Mouse (Mus musculus) limb, embryonic 15.5 days (tissue): Measurements from ENCODE around the gene Krt17. TPM values are rescaled to one million over a fixed set of nuclear protein-coding genes. Genes with fewer than 3 reads are reported as not detected.
"Not testable (repeated sequence)": the region's sequence is repeated elsewhere in the genome, so short reads cannot be mapped to it uniquely, and the experiment has no call there.

Experiments
- ATAC-seq: fragments of 200-750 bp; cut with Nextera tagmentation; 2 replicates; pipeline ENCODE4 v1.8.0; 2017; ENCODE audit warnings: low read depth, moderate TSS enrichment; ENCODE audit not compliant: insufficient number of reproducible peaks, low FRiP score, low TSS enrichment
- H3K27ac ChIP-seq: fragments of 300-500 bp; sonication (generic); 2 replicates; pipeline ENCODE4 v1.5.1; 2015; ENCODE audit warnings: moderate library complexity, mild to moderate bottlenecking, inconsistent platforms
- H3K27me3 ChIP-seq: fragments of 300-500 bp; sonication (generic); 2 replicates; pipeline ENCODE4 v1.6.1; 2015; ENCODE audit warnings: inconsistent platforms
- H3K36me3 ChIP-seq: fragments of 300-500 bp; sonication (generic); 2 replicates; pipeline ENCODE4 v1.6.1; 2015; ENCODE audit warnings: inconsistent platforms
- H3K4me1 ChIP-seq: fragments of 300-500 bp; sonication (generic); 2 replicates; pipeline ENCODE4 v1.6.1; 2015; ENCODE audit warnings: inconsistent platforms
- H3K4me2 ChIP-seq: fragments of 300-500 bp; sonication (generic); 2 replicates; pipeline ENCODE4 v1.6.1; 2015; ENCODE audit warnings: mild to moderate bottlenecking, inconsistent platforms
- H3K4me3 ChIP-seq: fragments of 300-500 bp; sonication (generic); 2 replicates; pipeline ENCODE4 v1.5.1; 2015; ENCODE audit warnings: mild to moderate bottlenecking, inconsistent platforms
- H3K9ac ChIP-seq: fragments of 300-500 bp; sonication (generic); 2 replicates; pipeline ENCODE4 v1.6.1; 2015; ENCODE audit warnings: inconsistent platforms
- H3K9me3 ChIP-seq: fragments of 300-500 bp; sonication (generic); 2 replicates; pipeline ENCODE4 v1.6.1; 2016; ENCODE audit warnings: inconsistent platforms
- WGBS: fragments of 180-500 bp; shearing (Covaris S2); methylation state at CpG from one replicate; pipeline ENCODE4 v1.1.7; 2015; 5-methylcytosine and 5-hydroxymethylcytosine counted together
- polyA plus RNA-seq: library from polyadenylated mRNA; unstranded; fragments of >200 nt; fragmentation: Nextera tagmentation; extraction: Ambion mirVana; gene quantifications from 2 replicates; pipeline ENCODE4 v1.2.1, GENCODE M21; 2015

Gene Krt17
- 264 and 267 TPM in 2 replicates for polyA plus RNA-seq

GRCm38 (mm10) chr11:100260514-100261234, at the start of gene Krt17:
TSS of gene Krt17 (minus strand) at chr11:100261029.
- Histone ChIP-seq H3K27me3 (no peaks in the 10 kb centered on the region), H3K4me1 (peaks cover 24% of the 10 kb centered on the region), H3K36me3 (no peaks in the 10 kb centered on the region), H3K9me3 (no peaks in the 10 kb centered on the region), H3K4me2 (0 out of 2 replicates have a peak within 1 kb of the TSS, but pooled peaks have one; percentile 19), H3K4me3 (no peak within 1 kb of the TSS), H3K9ac (no peak within 1 kb of the TSS), H3K27ac (0 out of 2 replicates have a peak within 1 kb of the TSS, but pooled peaks have one; percentile 44)
- WGBS = 69% methylated on average over 21 of the region's 21 CpGs
- ATAC-seq = no peak

DNA sequence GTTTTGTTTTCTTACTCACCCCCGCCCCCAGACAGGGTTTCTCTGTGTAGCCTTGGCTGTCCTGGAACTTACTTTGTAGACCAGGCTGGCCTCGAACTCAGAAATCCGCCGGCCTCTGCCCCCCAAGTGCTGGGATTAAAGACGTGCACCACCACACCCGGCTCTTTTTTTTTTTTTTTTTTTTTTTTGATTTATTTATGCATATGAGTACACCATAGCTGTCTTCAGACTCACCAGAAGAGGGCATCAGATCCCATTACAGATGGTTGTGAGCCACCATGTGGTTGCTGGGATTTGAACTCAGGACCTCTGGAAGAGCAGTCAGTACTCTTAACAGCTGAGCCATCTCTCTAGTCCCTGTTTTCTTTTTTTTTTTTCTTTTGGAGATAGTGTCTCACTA, 47.8 kb upstream of the Krt17 start:
- H3K4me1 ChIP-seq, H3K9ac ChIP-seq, ATAC-seq, H3K4me2 ChIP-seq, H3K36me3 ChIP-seq, H3K4me3 ChIP-seq, H3K27me3 ChIP-seq, H3K27ac ChIP-seq, H3K9me3 ChIP-seq: not testable (repeated sequence)
- WGBS = 87% methylated on average over 6 of the region's 6 CpGs

DNA sequence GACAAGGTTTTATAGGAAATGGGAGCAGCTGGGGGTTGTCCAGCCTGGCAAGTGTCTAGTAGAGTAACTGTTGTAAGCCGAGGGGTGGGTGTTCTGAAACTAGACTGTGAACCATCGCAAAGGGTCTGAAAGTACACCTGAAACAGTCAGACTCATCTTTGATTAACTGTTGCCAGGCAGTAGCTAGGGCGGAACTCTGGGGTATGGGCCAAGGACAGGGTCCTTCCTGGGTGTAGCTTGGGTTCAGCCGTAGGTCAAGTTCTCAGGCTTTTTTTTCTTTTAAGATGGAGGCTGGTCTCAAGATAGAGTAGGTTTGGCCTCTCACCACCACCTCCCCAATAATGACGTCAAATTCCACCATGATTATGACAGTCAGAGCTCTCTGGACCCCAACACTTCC, 47.1 kb upstream of the Krt17 start:
- no peak overlapping the region for H3K27ac ChIP-seq
- no peak overlapping the region for H3K4me3 ChIP-seq
- H3K4me2 ChIP-seq = no peak overlapping the region
- 88% methylated on average over 5 of the region's 5 CpGs for WGBS
- ATAC-seq = no peak
- H3K27me3 ChIP-seq = no peaks in the 10 kb centered on the region
- H3K9ac ChIP-seq = no peak overlapping the region
- no peaks in the 10 kb centered on the region for H3K4me1 ChIP-seq
- H3K36me3 ChIP-seq = no peaks in the 10 kb centered on the region
- no peaks in the 10 kb centered on the region for H3K9me3 ChIP-seq

DNA sequence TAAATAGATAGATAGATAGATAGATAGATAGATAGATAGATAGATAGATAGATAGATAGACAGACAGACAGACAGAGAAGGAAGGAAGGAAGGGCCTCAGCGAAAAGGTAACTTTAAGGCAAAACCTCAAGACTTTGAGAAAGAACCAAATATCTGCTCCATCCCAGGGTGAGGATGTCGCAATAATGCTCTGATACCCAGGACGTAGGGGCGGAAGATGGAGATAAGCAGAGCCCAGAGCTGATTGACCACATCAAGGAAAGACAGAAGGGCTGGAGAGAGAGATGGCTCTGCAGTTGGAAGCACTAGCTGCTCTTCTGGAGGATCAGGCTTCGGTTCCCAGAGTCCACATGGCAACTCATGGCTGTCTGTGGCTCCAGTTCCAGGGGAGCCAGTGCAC, 40.5 kb upstream of the Krt17 start:
- ATAC-seq = no peak
- Histone ChIP-seq H3K36me3 (no peaks in the 10 kb centered on the region), H3K9me3 (no peaks in the 10 kb centered on the region), H3K4me1 (peaks cover 4% of the 10 kb centered on the region), H3K4me3 (no peak overlapping the region), H3K27me3 (no peaks in the 10 kb centered on the region), H3K27ac (no peak overlapping the region), H3K9ac (no peak overlapping the region), H3K4me2 (no peak overlapping the region)
- WGBS = 83% methylated on average over 5 of the region's 5 CpGs

GRCm38 (mm10) chr11:100300293-100300692, 39.5 kb upstream of the Krt17 start:
- Histone ChIP-seq H3K27ac (no peak overlapping the region), H3K27me3 (no peaks in the 10 kb centered on the region), H3K4me3 (no peak overlapping the region), H3K9ac (no peak overlapping the region), H3K36me3 (no peaks in the 10 kb centered on the region), H3K4me1 (peaks cover 4% of the 10 kb centered on the region), H3K4me2 (no peak overlapping the region), H3K9me3 (no peaks in the 10 kb centered on the region)
- WGBS = 13% methylated on average over 5 of the region's 5 CpGs
- no peak for ATAC-seq

- Histone ChIP-seq H3K4me2 (peak overlapping the region; percentile 26; the same call in 1 of the 2 replicates), H3K27ac (peak overlapping the region; percentile 1; the same call in 1 of the 2 replicates), H3K9me3 (no peaks in the 10 kb centered on the region), H3K9ac (no peak overlapping the region), H3K27me3 (no peaks in the 10 kb centered on the region), H3K4me3 (peak overlapping the region; percentile 22), H3K4me1 (peaks cover 9% of the 10 kb centered on the region), H3K36me3 (no peaks in the 10 kb centered on the region)
- ATAC-seq = no peak
- 18% methylated on average over 18 of the region's 18 CpGs for WGBS
Measured at GRCm38 (mm10) chr11:100298274-100299036, 37.6 kb upstream of the Krt17 start.

- Histone ChIP-seq H3K36me3 (no peaks in the 10 kb centered on the region), H3K9ac (no peak overlapping the region), H3K4me2 (peak overlapping the region; percentile 26; the same call in 1 of the 2 replicates), H3K9me3 (no peaks in the 10 kb centered on the region), H3K4me3 (peak overlapping the region; percentile 22; the same call in 1 of the 2 replicates), H3K4me1 (peaks cover 9% of the 10 kb centered on the region), H3K27ac (no peak overlapping the region), H3K27me3 (no peaks in the 10 kb centered on the region)
- no peak for ATAC-seq
- WGBS = 27% methylated on average over 5 of the region's 5 CpGs
Measured at GRCm38 (mm10) chr11:100297801-100298200, 37.0 kb upstream of the Krt17 start.

DNA sequence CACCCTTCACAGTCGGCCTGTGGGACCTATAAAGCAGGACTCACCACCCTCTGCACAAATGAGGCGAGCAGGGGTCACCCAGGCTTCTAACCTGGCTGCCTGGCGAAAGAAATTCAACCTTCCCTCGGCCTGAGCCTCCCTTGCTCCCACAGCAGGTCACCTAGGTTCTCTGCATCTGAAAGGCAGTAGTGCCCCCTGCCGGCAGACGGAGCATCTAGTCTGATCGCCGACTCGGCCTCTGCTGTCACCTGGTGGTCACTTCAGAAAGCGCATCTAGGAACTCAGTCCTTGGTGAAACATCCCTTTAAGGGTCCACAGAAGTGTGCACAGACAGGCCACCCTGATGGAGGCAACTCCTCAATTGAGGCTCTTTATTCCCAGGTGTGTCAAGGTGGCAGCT, 34.5 kb upstream of the Krt17 start:
- no peaks in the 10 kb centered on the region for H3K9me3 ChIP-seq
- H3K36me3 ChIP-seq = no peaks in the 10 kb centered on the region
- no peak overlapping the region for H3K4me2 ChIP-seq
- H3K4me1 ChIP-seq = peaks cover 19% of the 10 kb centered on the region
- no peak overlapping the region for H3K4me3 ChIP-seq
- no peaks in the 10 kb centered on the region for H3K27me3 ChIP-seq
- H3K27ac ChIP-seq = no peak overlapping the region
- WGBS = 7% methylated on average over 10 of the region's 10 CpGs
- no peak overlapping the region for H3K9ac ChIP-seq
- no peak for ATAC-seq

GRCm38 (mm10) chr11:100292884-100293283, 32.1 kb upstream of the Krt17 start:
- Histone ChIP-seq H3K4me1 (peaks cover 27% of the 10 kb centered on the region), H3K9me3 (no peaks in the 10 kb centered on the region), H3K27me3 (no peaks in the 10 kb centered on the region), H3K4me2 (no peak overlapping the region), H3K36me3 (no peaks in the 10 kb centered on the region), H3K4me3 (no peak overlapping the region), H3K27ac (0 out of 2 replicates have a peak overlapping the region, but pooled peaks have one; percentile 40), H3K9ac (no peak overlapping the region)
- WGBS = 62% methylated on average over 6 of the region's 6 CpGs
- ATAC-seq = no peak

- ATAC-seq = no peak
- 46% methylated on average over 5 of the region's 5 CpGs for WGBS
- peaks cover 38% of the 10 kb centered on the region for H3K4me1 ChIP-seq
- H3K4me3 ChIP-seq = no peak overlapping the region
- H3K4me2 ChIP-seq = no peak overlapping the region
- no peak overlapping the region for H3K9ac ChIP-seq
- H3K9me3 ChIP-seq = no peaks in the 10 kb centered on the region
- peak overlapping the region; percentile 72 for H3K27ac ChIP-seq
- no peaks in the 10 kb centered on the region for H3K27me3 ChIP-seq
- H3K36me3 ChIP-seq = no peaks in the 10 kb centered on the region
Measured at GRCm38 (mm10) chr11:100290235-100290634, 29.4 kb upstream of the Krt17 start.

GRCm38 (mm10) chr11:100288942-100289341, 28.1 kb upstream of the Krt17 start:
- Histone ChIP-seq H3K27ac (peak overlapping the region; percentile 79), H3K4me3 (no peak overlapping the region), H3K36me3 (no peaks in the 10 kb centered on the region), H3K27me3 (no peaks in the 10 kb centered on the region), H3K9me3 (no peaks in the 10 kb centered on the region), H3K4me1 (peaks cover 34% of the 10 kb centered on the region), H3K9ac (no peak overlapping the region), H3K4me2 (no peak overlapping the region)
- WGBS = 56% methylated on average over 6 of the region's 6 CpGs
- ATAC-seq = peak; percentile 22; the same call in 1 of the 2 replicates

GRCm38 (mm10) chr11:100287024-100287423, 26.2 kb upstream of the Krt17 start:
- 27% methylated on average over 10 of the region's 10 CpGs for WGBS
- Histone ChIP-seq H3K36me3 (no peaks in the 10 kb centered on the region), H3K27me3 (no peaks in the 10 kb centered on the region), H3K9ac (0 out of 2 replicates have a peak overlapping the region, but pooled peaks have one; percentile 1), H3K4me3 (no peak overlapping the region), H3K27ac (peak overlapping the region; percentile 86), H3K4me2 (no peak overlapping the region), H3K4me1 (peaks cover 41% of the 10 kb centered on the region), H3K9me3 (no peaks in the 10 kb centered on the region)
- ATAC-seq = peak; percentile 46
